Mouse (Mus musculus) CD8-positive naive resting alpha-beta T cell, adult 57 days (primary cell): ENCODE results near the gene Hist1h3d. TPM values are rescaled to one million over a fixed set of nuclear protein-coding genes. Genes with fewer than 3 reads are reported as not detected.

ENCODE experiments used
- total RNA-seq: library from RNA; stranded (reverse); gene quantifications from one replicate; pipeline ENCODE4 v1.2.4, GENCODE M21; 2023

Hist1h3d gene
- total RNA-seq, result 2.8 TPM

DNA sequence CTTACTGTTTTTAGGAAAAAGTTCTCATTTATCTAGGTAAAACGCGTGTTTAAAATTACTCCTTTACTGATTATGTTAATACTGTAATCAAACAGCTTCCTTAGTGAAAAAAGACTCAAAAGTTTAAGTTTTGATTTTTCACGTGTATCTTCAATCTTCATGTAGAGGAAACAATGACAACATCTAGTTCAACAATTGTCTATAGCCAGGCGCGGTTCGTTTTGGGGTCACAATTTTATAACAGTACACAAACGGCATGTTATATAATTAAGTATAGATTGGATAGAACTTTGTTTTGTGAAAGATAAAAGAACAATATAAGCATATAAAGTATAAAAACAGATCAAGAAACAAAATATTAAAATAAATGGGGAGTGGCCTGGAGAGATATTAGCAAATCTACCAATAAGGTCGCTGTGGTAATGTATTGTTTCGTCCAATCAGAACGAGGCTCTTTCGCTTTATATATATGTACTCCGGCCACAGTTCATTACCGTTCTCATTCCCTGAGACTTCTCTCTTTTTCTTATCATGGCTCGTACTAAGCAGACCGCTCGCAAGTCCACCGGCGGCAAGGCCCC, at the start of gene Hist1h3d:
Gene Hist1h3d, plus strand, starts transcription at position 493 of the 581 bp plus-strand sequence.

GRCm38 (mm10) chr13:23530901-23531875, 44.4 kb upstream of the Hist1h3d start, which contains the start of gene Hist1h4h:
Gene Hist1h4h, plus strand, starts transcription at chr13:23531050.

DNA sequence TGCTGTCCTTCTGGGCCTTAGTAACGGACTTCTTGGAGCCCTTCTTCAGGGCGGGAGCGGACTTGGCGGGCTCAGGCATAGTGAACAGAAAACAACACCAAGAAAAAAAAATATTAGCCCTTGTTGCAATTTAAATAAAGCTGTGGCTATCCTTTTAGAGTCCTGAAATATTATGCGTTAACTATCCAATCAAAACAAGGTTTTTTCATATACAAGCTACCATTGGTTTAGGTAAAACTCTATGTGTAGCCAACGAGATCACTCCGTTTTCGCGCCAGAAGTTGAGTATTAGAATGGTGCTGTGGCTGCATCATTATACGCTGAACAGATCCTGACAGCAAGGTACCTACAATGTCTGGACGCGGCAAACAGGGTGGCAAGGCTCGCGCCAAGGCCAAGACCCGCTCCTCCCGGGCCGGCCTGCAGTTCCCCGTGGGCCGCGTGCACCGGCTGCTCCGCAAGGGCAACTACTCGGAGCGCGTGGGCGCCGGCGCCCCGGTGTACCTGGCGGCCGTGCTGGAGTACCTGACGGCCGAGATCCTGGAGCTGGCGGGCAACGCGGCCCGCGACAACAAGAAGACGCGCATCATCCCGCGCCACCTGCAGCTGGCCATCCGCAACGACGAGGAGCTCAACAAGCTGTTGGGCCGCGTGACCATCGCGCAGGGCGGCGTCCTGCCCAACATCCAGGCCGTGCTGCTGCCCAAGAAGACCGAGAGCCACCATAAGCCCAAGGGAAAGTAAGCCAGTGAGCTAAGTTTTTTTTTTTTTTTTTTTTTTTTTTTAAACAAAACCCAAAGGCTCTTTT, 41.8 kb upstream of the Hist1h3d start, which contains the start of gene Hist1h2af:
Gene Hist1h2af, plus strand, starts transcription at position 347 of the 808 bp plus-strand sequence.

DNA sequence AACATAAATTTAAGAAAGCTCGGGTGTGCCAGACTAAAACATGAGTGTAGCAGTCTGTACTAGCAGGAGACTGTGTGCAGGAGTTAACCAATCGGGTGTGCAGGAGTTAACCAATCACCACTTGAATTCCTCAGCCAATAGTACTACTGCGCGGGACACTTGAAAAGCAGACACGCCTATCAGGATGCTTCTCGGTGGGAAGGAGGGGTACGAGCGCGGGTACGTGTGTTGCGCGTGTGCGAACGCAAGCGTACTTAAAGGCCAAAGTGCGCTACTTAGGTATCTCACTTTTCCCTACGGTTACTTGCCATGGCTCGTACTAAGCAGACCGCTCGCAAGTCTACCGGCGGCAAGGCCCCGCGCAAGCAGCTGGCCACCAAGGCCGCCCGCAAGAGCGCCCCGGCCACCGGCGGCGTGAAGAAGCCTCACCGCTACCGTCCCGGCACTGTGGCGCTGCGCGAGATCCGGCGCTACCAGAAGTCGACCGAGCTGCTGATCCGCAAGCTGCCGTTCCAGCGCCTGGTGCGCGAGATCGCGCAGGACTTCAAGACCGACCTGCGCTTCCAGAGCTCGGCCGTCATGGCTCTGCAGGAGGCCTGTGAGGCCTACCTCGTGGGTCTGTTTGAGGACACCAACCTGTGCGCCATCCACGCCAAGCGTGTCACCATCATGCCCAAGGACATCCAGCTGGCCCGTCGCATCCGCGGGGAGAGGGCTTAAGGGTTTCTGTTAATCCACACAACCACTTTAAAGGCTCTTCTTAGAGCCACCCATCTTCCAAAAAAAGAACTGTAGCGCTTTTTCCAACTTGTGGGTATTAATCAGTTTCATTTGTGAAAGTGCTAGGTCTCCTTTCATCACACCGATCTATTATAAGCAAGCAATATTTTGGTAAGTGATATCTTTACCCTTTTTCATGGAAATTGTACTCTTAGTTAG, 40.2 kb upstream of the Hist1h3d start, which contains the start of gene Hist1h3g:
Gene Hist1h3g, plus strand, starts transcription at position 286 of the 939 bp plus-strand sequence.

GRCm38 (mm10) chr13:23542999-23543607, 32.5 kb upstream of the Hist1h3d start, which contains the start of gene Hist1h2bh:
Gene Hist1h2bh, minus strand, starts transcription at chr13:23543392.

GRCm38 (mm10) chr13:23543965-23544786, 31.4 kb upstream of the Hist1h3d start, which contains the start of gene Hist1h3f:
Gene Hist1h3f, plus strand, starts transcription at chr13:23544052.

DNA sequence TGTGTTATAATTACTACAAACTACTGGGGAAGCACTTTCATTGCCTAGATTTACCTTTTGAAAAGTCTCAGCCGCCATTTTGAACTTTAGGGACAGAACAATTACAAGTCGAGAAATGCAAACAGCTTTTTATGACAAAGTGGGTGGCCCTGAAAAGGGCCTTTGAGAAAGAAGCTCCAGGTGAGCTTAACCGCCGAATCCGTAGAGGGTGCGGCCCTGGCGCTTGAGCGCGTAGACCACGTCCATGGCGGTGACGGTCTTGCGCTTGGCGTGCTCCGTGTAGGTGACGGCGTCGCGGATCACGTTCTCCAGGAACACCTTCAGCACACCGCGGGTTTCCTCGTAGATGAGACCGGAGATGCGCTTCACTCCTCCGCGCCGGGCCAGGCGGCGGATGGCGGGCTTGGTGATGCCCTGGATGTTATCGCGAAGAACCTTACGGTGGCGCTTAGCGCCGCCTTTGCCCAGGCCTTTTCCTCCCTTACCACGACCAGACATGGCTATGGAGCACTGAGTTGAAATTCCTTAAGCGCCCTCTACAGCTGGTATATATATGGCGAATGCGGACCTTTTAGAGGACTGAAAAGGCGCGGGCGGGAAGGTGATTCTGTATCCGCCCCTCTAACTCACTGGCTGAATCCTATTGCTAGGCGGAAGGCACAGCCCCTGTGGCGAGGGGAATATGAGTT, 24.3 kb upstream of the Hist1h3d start, which contains the start of gene Hist1h4f:
Gene Hist1h4f, minus strand, starts transcription at position 503 of the 689 bp plus-strand sequence.

DNA sequence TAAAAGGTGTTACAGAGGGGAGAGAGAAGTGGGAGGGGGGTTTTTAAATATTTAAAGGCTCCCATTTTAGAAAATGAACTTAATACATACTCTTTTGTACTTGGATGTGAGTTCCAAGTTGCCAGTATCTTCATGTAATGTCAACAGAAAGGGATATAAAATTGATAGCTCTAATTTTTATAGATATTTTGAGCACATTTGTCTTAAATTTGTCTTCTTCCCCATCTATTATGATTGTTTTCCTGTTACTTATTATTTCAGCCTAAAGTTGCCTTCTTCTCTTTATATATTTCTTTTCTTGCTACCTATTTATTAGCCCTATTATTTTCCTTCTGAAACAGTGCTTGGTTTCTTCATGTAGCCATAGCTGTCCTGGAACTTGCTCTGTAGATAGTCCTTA, 22.6 kb upstream of the Hist1h3d start, which contains the start of gene Hist1h1d:
Gene Hist1h1d, plus strand, starts transcription at position 301 of the 400 bp plus-strand sequence.

DNA sequence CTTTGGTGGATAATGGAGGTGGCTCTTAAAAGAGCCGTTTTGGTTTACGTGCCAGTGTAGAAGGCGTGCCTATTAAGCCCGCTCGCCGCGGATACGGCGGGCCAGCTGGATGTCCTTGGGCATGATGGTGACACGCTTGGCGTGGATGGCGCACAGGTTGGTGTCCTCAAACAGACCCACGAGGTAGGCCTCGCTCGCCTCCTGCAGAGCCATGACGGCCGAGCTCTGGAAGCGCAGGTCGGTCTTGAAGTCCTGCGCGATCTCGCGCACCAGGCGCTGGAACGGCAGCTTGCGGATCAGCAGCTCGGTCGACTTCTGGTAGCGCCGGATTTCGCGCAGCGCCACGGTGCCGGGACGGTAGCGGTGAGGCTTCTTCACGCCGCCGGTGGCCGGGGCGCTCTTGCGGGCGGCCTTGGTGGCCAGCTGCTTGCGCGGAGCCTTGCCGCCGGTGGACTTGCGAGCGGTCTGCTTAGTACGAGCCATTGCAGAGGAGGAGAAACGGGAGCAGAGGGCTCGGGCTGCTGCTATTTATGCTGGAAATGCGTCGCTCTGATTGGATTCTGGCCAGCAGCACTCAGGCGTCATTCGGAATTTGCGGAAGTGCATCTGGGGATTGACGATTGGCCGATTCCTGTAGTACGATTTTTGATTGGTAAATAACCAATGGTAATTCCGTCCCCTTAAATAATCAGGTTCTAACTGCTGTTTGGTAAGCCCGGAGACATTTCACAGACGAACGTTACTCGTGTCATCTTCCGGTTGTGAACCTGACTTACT, 13.5 kb upstream of the Hist1h3d start, which contains the start of gene Hist1h3e:
Gene Hist1h3e, minus strand, starts transcription at position 487 of the 777 bp plus-strand sequence.

GRCm38 (mm10) chr13:23571022-23571503, 4.5 kb upstream of the Hist1h3d start, which contains the start of the genes Hist1h2ae and Hist1h2bg:
Gene Hist1h2ae, minus strand, starts transcription at chr13:23571220.
Gene Hist1h2bg, plus strand, starts transcription at chr13:23571396.

DNA sequence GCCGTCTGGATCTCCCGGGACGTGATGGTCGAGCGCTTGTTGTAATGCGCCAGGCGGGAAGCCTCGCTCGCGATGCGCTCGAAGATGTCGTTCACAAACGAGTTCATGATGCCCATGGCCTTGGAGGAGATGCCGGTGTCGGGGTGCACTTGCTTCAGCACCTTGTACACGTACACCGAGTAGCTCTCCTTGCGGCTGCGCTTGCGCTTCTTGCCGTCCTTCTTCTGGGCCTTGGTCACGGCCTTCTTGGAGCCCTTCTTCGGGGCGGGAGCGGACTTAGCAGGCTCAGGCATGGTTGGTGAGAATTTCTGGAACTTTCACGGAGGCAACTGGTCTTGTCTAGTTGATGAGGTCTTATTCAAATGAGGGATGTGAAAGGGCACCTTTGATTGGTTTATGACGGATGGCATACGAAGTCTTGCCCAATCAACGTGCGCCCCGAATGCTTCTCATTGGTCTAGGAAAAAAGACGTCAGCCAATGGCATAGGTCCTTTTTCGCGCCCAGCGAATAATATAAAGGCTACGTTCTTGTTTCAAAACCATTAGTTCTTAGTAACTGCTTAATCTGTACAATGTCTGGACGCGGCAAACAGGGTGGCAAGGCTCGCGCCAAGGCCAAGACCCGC, 1.6 kb upstream of the Hist1h3d start, which contains the start of the genes Hist1h2bf and Hist1h2ad:
Gene Hist1h2bf, minus strand, starts transcription at position 299 of the 627 bp plus-strand sequence.
Gene Hist1h2ad, plus strand, starts transcription at position 484 of the 627 bp plus-strand sequence.

GRCm38 (mm10) chr13:23581408-23582218, 6.0 kb downstream of the Hist1h3d start, which contains the start of gene Hist1h4d:
Gene Hist1h4d, plus strand, starts transcription at chr13:23581598.

DNA sequence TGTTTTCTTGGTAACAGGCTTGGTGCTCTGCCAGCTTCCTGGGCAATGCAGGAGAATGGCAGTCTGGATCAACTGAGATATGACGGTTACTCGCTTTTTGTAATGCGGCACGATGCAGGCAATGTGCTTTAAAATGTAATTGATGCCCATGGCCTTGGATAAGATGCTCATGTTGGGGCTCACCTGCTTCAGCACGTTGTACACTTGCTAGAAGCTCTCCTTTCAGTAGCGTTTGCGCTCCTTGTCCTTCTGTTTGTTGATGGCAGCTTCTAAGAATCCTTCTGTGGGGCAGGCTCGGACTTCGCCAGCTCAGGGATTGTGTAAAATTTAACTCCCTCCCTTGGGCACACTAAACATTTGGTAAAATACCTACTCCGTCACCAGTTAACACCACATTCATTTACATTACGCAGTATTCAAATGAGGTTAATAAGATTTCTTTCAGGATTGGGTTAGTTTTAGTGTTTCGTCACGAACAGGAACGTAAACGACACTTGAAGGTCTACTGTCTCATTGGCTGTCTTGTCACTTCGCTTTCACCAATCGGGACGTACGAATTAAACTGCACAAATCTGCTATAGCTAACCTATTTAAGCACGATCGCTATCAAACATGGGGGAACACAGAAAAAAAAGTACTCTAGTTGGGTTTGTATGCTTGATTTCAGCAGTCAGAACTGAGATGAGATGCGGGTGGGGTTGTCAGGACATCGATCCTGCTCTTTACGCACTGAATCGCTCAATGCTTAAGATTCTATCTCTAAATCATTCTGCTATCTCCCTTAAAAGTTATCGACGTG, 45.4 kb downstream of the Hist1h3d start, which contains the start of gene Hist1h2be:
Gene Hist1h2be, minus strand, starts transcription at position 392 of the 799 bp plus-strand sequence.

DNA sequence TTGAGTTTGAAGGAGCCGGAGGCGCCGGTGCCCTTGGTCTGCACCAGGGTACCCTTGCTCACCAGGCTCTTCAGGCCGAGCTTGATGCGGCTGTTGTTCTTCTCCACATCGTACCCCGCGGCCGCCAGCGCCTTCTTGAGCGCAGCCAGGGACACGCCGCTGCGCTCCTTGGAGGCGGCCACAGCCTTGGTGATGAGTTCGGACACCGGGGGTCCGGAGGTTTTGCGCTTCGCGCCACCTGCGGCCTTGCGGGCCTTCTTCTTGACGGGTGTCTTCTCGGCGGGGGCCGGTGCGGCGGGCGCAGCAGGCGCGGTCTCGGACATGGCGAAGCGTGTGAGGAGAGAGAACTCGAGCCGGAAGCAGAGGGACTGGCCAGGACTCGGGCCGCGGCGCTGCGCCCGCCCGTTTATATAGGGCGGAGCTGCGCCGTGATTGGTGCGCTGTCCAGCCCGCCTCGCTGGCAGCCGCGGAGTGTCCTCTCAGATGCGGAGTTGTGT, 46.7 kb downstream of the Hist1h3d start, which contains the start of gene Hist1h1e:
Gene Hist1h1e, minus strand, starts transcription at position 384 of the 497 bp plus-strand sequence.

